Mouse (Mus musculus) R1 (cell line): Measurements from ENCODE around the gene Dgki.
"Not testable (repeated sequence)": the region's sequence is repeated elsewhere in the genome, so short reads cannot be mapped to it uniquely, and the experiment has no call there.

Experiments used
- DNase-seq: peaks from one replicate; pipeline ENCODE4 v3.0.0-alpha.2; 2018; ENCODE audit warnings: low read depth, low spot score

Dgki gene

GRCm38 (mm10) chr6:37147431-37148022 lies 152.5 kb downstream of the Dgki start:
- DNase-seq: no peak

GRCm38 (mm10) chr6:37143867-37144163 lies 156.2 kb downstream of the Dgki start:
- DNase-seq: no peak

GRCm38 (mm10) chr6:37142991-37143866 lies 156.8 kb downstream of the Dgki start:
- no peak for DNase-seq

- DNase-seq: no peak
Measured at GRCm38 (mm10) chr6:37138816-37139215, 161.2 kb downstream of the Dgki start.

GRCm38 (mm10) chr6:37131257-37131656 lies 168.7 kb downstream of the Dgki start:
- no peak for DNase-seq

GRCm38 (mm10) chr6:37120417-37121154 lies 179.4 kb downstream of the Dgki start:
- no peak for DNase-seq

- no peak for DNase-seq
Measured at GRCm38 (mm10) chr6:37119205-37119604, 180.8 kb downstream of the Dgki start.

- DNase-seq: no peak
Measured at GRCm38 (mm10) chr6:37113048-37113447, 186.9 kb downstream of the Dgki start.

- not testable (repeated sequence) for DNase-seq
Measured at GRCm38 (mm10) chr6:37106236-37106635, 193.7 kb downstream of the Dgki start.

- no peak for DNase-seq
Measured at GRCm38 (mm10) chr6:37100413-37100812, 199.6 kb downstream of the Dgki start.

- DNase-seq: peak; percentile 88
Measured at GRCm38 (mm10) chr6:37097356-37098155, 202.4 kb downstream of the Dgki start.

- no peak for DNase-seq
Measured at GRCm38 (mm10) chr6:37096840-37097305, 203.1 kb downstream of the Dgki start.

GRCm38 (mm10) chr6:37089148-37090111 lies 210.6 kb downstream of the Dgki start:
- DNase-seq: peak; percentile 51

GRCm38 (mm10) chr6:37082990-37083389 lies 217.0 kb downstream of the Dgki start:
- no peak for DNase-seq

- DNase-seq: no peak
Measured at GRCm38 (mm10) chr6:37072401-37073016, 227.5 kb downstream of the Dgki start.

GRCm38 (mm10) chr6:37069836-37070600 lies 230.0 kb downstream of the Dgki start:
- DNase-seq: no peak

- no peak for DNase-seq
Measured at GRCm38 (mm10) chr6:37068737-37069136, 231.2 kb downstream of the Dgki start.

GRCm38 (mm10) chr6:37067357-37067756 lies 232.6 kb downstream of the Dgki start:
- no peak for DNase-seq

- no peak for DNase-seq
Measured at GRCm38 (mm10) chr6:37064214-37064830, 235.7 kb downstream of the Dgki start.
